Mouse (Mus musculus) heart, postnatal 0 days (tissue): Measurements from ENCODE around the gene Fam241a.

Source experiments
- CTCF ChIP-seq: IDR thresholded peaks from 2 replicates; pipeline ENCODE4 v1.5.1; 2016; ENCODE audit warnings: antibody characterized with exemption, control low read depth, low read depth
- EP300 ChIP-seq: IDR thresholded peaks from 2 replicates; pipeline ENCODE4 v1.6.1; 2016; ENCODE audit warnings: antibody characterized with exemption, low read depth

- TF ChIP-seq CTCF (peak; percentile 65), EP300 (peak; percentile 64; the same call in 1 of the 2 replicates)
Measured at GRCm38 (mm10) chr3:127837154-127837865, 58.8 kb downstream of the Fam241a start, which contains the start of gene Ap1ar.
